Mouse (Mus musculus) stomach, embryonic 16.5 days (tissue): ENCODE results near the gene Kdm6b. TPM values are rescaled to one million over a fixed set of nuclear protein-coding genes. Genes with fewer than 3 reads are reported as not detected.

ENCODE experiments used
- ATAC-seq: fragments of 200-750 bp; cut with Nextera tagmentation; 2 replicates; pipeline ENCODE4 v1.8.0; 2017; ENCODE audit warnings: moderate number of reproducible peaks, moderate TSS enrichment; ENCODE audit not compliant: insufficient read depth, low FRiP score
- H3K27ac ChIP-seq: fragments of 300-500 bp; sonication (generic); 2 replicates; pipeline ENCODE4 v1.5.1; 2014; ENCODE audit warnings: low read length
- H3K27me3 ChIP-seq: fragments of 300-500 bp; sonication (generic); 2 replicates; pipeline ENCODE4 v1.6.1; 2014; ENCODE audit warnings: low read length, control low read depth, mixed read lengths; ENCODE audit not compliant: control insufficient read depth, insufficient read depth
- H3K36me3 ChIP-seq: fragments of 300-500 bp; sonication (generic); 2 replicates; pipeline ENCODE4 v1.6.1; 2014; ENCODE audit warnings: low read length; ENCODE audit not compliant: control insufficient read depth, insufficient read depth
- H3K4me1 ChIP-seq: fragments of 300-500 bp; sonication (generic); 2 replicates; pipeline ENCODE4 v1.6.1; 2014; ENCODE audit warnings: low read length, control low read depth, mixed read lengths; ENCODE audit not compliant: control insufficient read depth, insufficient read depth
- H3K4me2 ChIP-seq: fragments of 300-500 bp; sonication (generic); 2 replicates; pipeline ENCODE4 v1.6.1; 2014; ENCODE audit warnings: low read depth, low read length, mixed read lengths
- H3K4me3 ChIP-seq: fragments of 300-500 bp; sonication (generic); replicated peaks from 2 replicates; pipeline ENCODE4 v1.5.1; 2014; ENCODE audit warnings: mild to moderate bottlenecking, low read length
- H3K9ac ChIP-seq: fragments of 300-500 bp; sonication (generic); 2 replicates; pipeline ENCODE4 v1.6.1; 2014; ENCODE audit warnings: low read length
- H3K9me3 ChIP-seq: fragments of 300-500 bp; sonication (generic); replicated peaks from 2 replicates; pipeline ENCODE4 v1.6.1; 2016; ENCODE audit warnings: low read length, control low read depth; ENCODE audit not compliant: control insufficient read depth
- WGBS: fragments of 180-500 bp; shearing (Covaris S2); extraction: QIAGEN DNeasy Blood & Tissue Kit; methylation state at CpG from one replicate; pipeline ENCODE4 v1.1.7; 2014; 5-methylcytosine and 5-hydroxymethylcytosine counted together
- polyA plus RNA-seq: library from polyadenylated mRNA; unstranded; fragments of >200 nt; fragmentation: Nextera tagmentation; extraction: Ambion mirVana; gene quantifications from 2 replicates; pipeline ENCODE4 v1.2.1, GENCODE M21; 2015

Gene Kdm6b
- polyA plus RNA-seq, 1 experiment from 2014 or later: 21.2 TPM

GRCm38 (mm10) chr11:69433189-69433588 lies 19.7 kb upstream of the Kdm6b start:
- no peak overlapping the region for H3K4me3 ChIP-seq
- H3K27me3 ChIP-seq: no peaks in the 10 kb centered on the region
- H3K9ac ChIP-seq: no peak overlapping the region
- H3K4me2 ChIP-seq: no peak overlapping the region
- H3K9me3 ChIP-seq: no peaks in the 10 kb centered on the region
- no peak overlapping the region for H3K27ac ChIP-seq
- ATAC-seq: no peak
- no peaks in the 10 kb centered on the region for H3K36me3 ChIP-seq
- WGBS: 63% methylated on average over 6 of the region's 6 CpGs
- H3K4me1 ChIP-seq: peaks cover 17% of the 10 kb centered on the region

DNA sequence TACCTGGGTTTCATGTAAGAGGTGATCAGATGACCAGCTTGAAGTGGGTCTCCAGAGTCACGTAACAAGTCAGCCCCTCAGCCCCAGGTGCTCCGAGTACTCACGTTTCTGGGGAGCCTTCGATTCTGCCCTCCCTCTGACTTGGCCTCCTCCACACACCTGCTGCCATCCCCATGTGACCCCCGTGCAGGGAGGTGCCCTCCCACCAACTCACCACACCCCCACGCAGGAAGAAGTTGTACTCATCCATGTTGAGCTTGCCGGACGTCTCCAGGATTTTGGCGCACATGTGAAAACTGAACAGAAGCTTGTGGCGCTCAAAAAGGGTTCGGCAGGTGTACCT lies 19.1 kb upstream of the Kdm6b start:
- 0 out of 2 replicates have a peak, but pooled peaks have one; percentile 15 for ATAC-seq
- Histone ChIP-seq H3K4me3 (no peak overlapping the region), H3K27ac (no peak overlapping the region), H3K9me3 (no peaks in the 10 kb centered on the region), H3K36me3 (no peaks in the 10 kb centered on the region), H3K27me3 (no peaks in the 10 kb centered on the region), H3K4me1 (peaks cover 17% of the 10 kb centered on the region), H3K9ac (no peak overlapping the region), H3K4me2 (no peak overlapping the region)
- 51% methylated on average over 11 of the region's 11 CpGs for WGBS

DNA sequence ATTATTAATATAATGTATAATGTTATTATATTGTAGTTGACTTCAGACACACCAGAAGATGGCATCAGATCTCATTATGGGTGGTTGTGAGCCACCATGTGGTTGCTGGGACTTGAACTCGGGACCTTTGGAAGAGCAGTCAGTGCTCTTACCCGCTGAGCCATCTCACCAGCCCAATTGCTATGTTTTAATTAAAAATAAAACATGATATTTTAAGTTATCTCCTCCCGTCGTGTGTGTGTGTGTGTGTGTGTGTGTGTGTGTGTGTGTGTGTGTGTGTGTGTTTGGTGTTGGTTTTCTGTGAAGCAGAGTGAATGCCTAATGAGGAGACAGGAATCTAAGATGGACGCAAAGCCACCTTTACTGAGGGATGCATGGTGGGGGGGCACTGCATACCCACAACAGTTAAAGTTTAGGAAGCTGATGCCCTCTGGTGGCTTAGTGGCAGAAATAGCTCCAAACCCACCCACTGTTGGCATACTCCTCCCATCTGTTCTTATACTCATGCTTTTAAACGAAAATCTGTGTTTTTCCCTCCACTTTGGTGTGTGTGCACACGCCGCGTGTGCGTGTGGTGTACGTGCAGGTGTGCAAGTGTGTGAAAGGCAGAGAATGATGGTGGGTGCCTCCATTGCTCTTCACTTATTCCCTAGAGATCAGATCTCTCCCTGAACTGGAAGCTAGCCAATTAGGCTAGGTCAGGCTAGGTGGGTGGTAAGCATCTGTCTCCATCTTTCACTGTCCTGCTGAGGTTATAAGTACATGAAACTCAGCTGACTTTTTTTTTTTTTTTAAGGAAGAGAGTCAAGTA lies 18.6 kb upstream of the Kdm6b start:
- Histone ChIP-seq H3K9me3 (no peaks in the 10 kb centered on the region), H3K4me2 (peak overlapping the region; percentile 36; the same call in 1 of the 2 replicates), H3K4me3 (no peak overlapping the region), H3K36me3 (no peaks in the 10 kb centered on the region), H3K9ac (no peak overlapping the region), H3K27me3 (no peaks in the 10 kb centered on the region), H3K27ac (no peak overlapping the region), H3K4me1 (peaks cover 17% of the 10 kb centered on the region)
- peak; percentile 78 for ATAC-seq
- WGBS: 31% methylated on average over 11 of the region's 11 CpGs

DNA sequence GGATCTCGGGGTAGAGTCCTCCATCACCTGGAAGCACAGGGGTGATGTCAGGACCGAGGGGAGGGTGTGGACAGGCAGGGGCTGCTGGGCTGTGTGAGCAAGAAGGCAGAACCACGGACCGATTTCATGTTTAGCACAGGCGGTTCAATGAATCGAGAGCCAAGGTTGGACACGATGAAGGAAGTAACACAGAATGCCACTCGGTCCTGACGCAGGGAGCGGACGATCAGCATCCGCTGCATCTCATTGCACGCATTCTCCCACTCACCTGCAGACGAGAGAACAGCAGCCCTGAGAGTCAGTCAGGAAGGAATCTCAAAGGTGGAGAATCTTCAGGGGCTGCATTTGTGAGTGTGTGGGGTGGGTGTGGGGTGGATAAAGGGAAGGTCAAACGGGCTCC lies 17.2 kb upstream of the Kdm6b start:
- no peaks in the 10 kb centered on the region for H3K27me3 ChIP-seq
- WGBS: 87% methylated on average over 15 of the region's 15 CpGs
- H3K9ac ChIP-seq: no peak overlapping the region
- H3K4me1 ChIP-seq: peaks cover 17% of the 10 kb centered on the region
- H3K27ac ChIP-seq: no peak overlapping the region
- ATAC-seq: no peak
- H3K4me3 ChIP-seq: no peak overlapping the region
- no peak overlapping the region for H3K4me2 ChIP-seq
- no peaks in the 10 kb centered on the region for H3K36me3 ChIP-seq
- no peaks in the 10 kb centered on the region for H3K9me3 ChIP-seq

- no peak for ATAC-seq
- peaks cover 17% of the 10 kb centered on the region for H3K4me1 ChIP-seq
- H3K27me3 ChIP-seq: no peaks in the 10 kb centered on the region
- H3K4me2 ChIP-seq: no peak overlapping the region
- no peaks in the 10 kb centered on the region for H3K9me3 ChIP-seq
- no peaks in the 10 kb centered on the region for H3K36me3 ChIP-seq
- 15% methylated on average over 2 of the region's 2 CpGs for WGBS
- no peak overlapping the region for H3K4me3 ChIP-seq
- H3K9ac ChIP-seq: peak overlapping the region; percentile 23
- H3K27ac ChIP-seq: peak overlapping the region; percentile 36
Measured at GRCm38 (mm10) chr11:69429313-69429712, 15.8 kb upstream of the Kdm6b start.

DNA sequence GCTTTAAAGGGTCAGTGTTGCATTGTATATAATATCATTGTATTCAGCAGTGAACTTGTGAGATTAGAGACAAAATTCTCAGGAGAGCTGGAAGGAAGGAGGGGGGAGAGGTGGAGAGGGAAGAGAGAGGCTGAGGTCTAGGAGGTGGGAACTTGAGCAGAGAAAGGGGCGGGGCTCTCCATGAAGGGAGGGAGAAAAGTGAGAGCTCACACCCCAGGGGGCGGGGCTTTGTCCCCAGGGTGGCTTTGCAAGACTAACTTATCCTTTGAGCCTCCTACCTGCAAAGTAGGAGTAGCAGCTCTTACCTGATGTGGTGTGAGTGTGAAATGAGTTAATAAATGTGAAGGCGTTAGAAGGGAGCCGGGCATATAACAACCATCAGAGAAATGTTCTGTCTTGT lies 15.3 kb upstream of the Kdm6b start:
- Histone ChIP-seq H3K9me3 (no peaks in the 10 kb centered on the region), H3K27me3 (no peaks in the 10 kb centered on the region), H3K9ac (no peak overlapping the region), H3K4me2 (no peak overlapping the region), H3K27ac (peak overlapping the region; percentile 36), H3K4me1 (peaks cover 17% of the 10 kb centered on the region), H3K36me3 (no peaks in the 10 kb centered on the region), H3K4me3 (no peak overlapping the region)
- ATAC-seq: peak; percentile 76; the same call in 1 of the 2 replicates
- 4% methylated on average over 4 of the region's 4 CpGs for WGBS

- Histone ChIP-seq H3K36me3 (no peaks in the 10 kb centered on the region), H3K4me1 (peaks cover 15% of the 10 kb centered on the region), H3K27ac (no peak overlapping the region), H3K4me3 (no peak overlapping the region), H3K9ac (no peak overlapping the region), H3K9me3 (no peaks in the 10 kb centered on the region), H3K4me2 (no peak overlapping the region), H3K27me3 (peaks cover 4% of the 10 kb centered on the region)
- WGBS: 80% methylated on average over 2 of the region's 2 CpGs
- ATAC-seq: no peak
Measured at GRCm38 (mm10) chr11:69426246-69426645, 12.8 kb upstream of the Kdm6b start.

- Histone ChIP-seq H3K4me3 (no peak overlapping the region), H3K4me1 (peaks cover 26% of the 10 kb centered on the region), H3K9ac (no peak overlapping the region), H3K27ac (no peak overlapping the region), H3K36me3 (no peaks in the 10 kb centered on the region), H3K4me2 (no peak overlapping the region), H3K9me3 (no peaks in the 10 kb centered on the region), H3K27me3 (peaks cover 6% of the 10 kb centered on the region)
- ATAC-seq: no peak
- WGBS: 59% methylated on average over 6 of the region's 6 CpGs
Measured at GRCm38 (mm10) chr11:69423885-69424284, 10.4 kb upstream of the Kdm6b start.

DNA sequence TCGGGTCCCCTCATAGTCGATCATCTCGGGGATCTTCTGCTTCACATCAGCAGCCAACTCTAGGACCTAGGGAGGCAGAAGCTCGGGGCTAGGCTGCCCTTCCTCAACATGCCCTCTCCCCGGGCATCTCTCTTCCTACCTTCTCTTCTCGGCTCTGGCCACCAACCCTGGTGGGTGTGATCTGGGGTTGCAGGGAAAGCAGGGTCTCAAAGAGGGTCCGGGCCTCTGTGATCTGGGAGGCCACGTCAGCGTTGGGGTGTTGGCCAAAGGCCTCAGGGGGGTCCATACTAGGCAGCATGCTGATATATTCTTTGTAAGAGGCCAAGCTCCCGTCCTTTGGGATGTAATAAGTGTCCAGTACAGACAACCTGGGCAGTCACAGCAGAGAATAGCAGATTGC lies 9.4 kb upstream of the Kdm6b start:
- H3K4me2 ChIP-seq: no peak overlapping the region
- no peak for ATAC-seq
- no peak overlapping the region for H3K4me3 ChIP-seq
- no peak overlapping the region for H3K9ac ChIP-seq
- no peaks in the 10 kb centered on the region for H3K9me3 ChIP-seq
- H3K4me1 ChIP-seq: peaks cover 18% of the 10 kb centered on the region
- no peaks in the 10 kb centered on the region for H3K36me3 ChIP-seq
- no peak overlapping the region for H3K27ac ChIP-seq
- H3K27me3 ChIP-seq: peaks cover 6% of the 10 kb centered on the region
- WGBS: 85% methylated on average over 10 of the region's 10 CpGs
